Mouse (Mus musculus) limb, embryonic 13.5 days (tissue): Measurements from ENCODE around the gene Pbx1. TPM values are rescaled to one million over a fixed set of nuclear protein-coding genes. Genes with fewer than 3 reads are reported as not detected.

Experiments used
- ATAC-seq: fragments of 200-750 bp; cut with Nextera tagmentation; 2 replicates; pipeline ENCODE4 v1.8.0; 2017; ENCODE audit warnings: low read depth, moderate number of reproducible peaks, moderate TSS enrichment; ENCODE audit not compliant: low FRiP score
- H3K27ac ChIP-seq: fragments of 300-500 bp; sonication (generic); 2 replicates; pipeline ENCODE4 v1.5.1; 2015; ENCODE audit warnings: inconsistent platforms, mild to moderate bottlenecking, moderate library complexity
- H3K27me3 ChIP-seq: fragments of 300-500 bp; sonication (generic); 2 replicates; pipeline ENCODE4 v1.6.1; 2015; ENCODE audit warnings: mild to moderate bottlenecking, inconsistent platforms
- H3K36me3 ChIP-seq: fragments of 300-500 bp; sonication (generic); 2 replicates; pipeline ENCODE4 v1.6.1; 2015; ENCODE audit warnings: inconsistent platforms, mild to moderate bottlenecking, moderate library complexity
- H3K4me1 ChIP-seq: fragments of 300-500 bp; sonication (generic); 2 replicates; pipeline ENCODE4 v1.6.1; 2015; ENCODE audit warnings: inconsistent platforms
- H3K4me2 ChIP-seq: fragments of 300-500 bp; sonication (generic); replicated peaks from 2 replicates; pipeline ENCODE4 v1.6.1; 2015; ENCODE audit warnings: inconsistent platforms, mild to moderate bottlenecking, moderate library complexity
- H3K4me3 ChIP-seq: fragments of 300-500 bp; sonication (generic); 2 replicates; pipeline ENCODE4 v1.5.1; 2015; ENCODE audit warnings: moderate library complexity, mild to moderate bottlenecking, inconsistent platforms
- H3K9ac ChIP-seq: fragments of 300-500 bp; sonication (generic); 2 replicates; pipeline ENCODE4 v1.6.1; 2015; ENCODE audit warnings: mild to moderate bottlenecking, inconsistent platforms
- H3K9me3 ChIP-seq: fragments of 300-500 bp; sonication (generic); 2 replicates; pipeline ENCODE4 v1.6.1; 2016; ENCODE audit warnings: inconsistent platforms
- WGBS: fragments of 180-500 bp; shearing (Covaris S2); methylation state at CpG from one replicate; pipeline ENCODE4 v1.1.7; 2015; 5-methylcytosine and 5-hydroxymethylcytosine counted together
- polyA plus RNA-seq: library from polyadenylated mRNA; unstranded; fragments of >200 nt; fragmentation: Nextera tagmentation; extraction: Ambion mirVana; gene quantifications from 2 replicates; pipeline ENCODE4 v1.2.1, GENCODE M21; 2015

Gene Pbx1
- polyA plus RNA-seq, 1 experiment from 2014 or later = 31.6 TPM

DNA sequence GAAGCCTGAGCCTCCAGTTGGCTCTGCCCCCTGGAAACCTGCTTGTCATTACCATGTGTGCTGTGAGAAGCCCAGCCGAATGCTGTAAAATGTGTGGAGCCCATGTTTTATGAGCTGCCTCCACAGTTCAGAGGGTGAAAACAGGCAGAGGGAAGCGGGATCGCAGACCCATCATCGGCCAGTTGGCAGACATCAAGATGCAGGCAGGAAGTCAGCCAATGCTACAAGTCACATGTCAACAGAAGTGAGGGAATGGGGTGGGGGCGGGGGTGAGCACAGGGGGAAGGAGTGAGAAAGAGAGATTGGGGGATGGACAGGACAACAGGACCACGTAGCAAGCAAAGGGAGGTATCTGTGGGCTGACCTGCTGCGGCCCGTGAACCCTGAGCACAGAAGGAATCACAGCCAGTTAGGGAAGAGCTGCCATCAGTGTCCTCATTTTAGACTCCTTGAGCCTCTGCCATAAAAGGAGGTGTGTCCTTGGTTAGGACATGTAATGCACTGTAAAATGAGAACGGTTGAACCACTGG lies 51.8 kb downstream of the Pbx1 start:
- no peaks in the 10 kb centered on the region for H3K27me3 ChIP-seq
- ATAC-seq = peak; percentile 51; the same call in 1 of the 2 replicates
- H3K4me2 ChIP-seq = peak overlapping the region; percentile 38
- no peak overlapping the region for H3K9ac ChIP-seq
- H3K27ac ChIP-seq = no peak overlapping the region
- WGBS = 11% methylated on average over 9 of the region's 9 CpGs
- H3K4me1 ChIP-seq = peaks cover 66% of the 10 kb centered on the region
- H3K4me3 ChIP-seq = no peak overlapping the region
- no peaks in the 10 kb centered on the region for H3K36me3 ChIP-seq
- no peaks in the 10 kb centered on the region for H3K9me3 ChIP-seq

DNA sequence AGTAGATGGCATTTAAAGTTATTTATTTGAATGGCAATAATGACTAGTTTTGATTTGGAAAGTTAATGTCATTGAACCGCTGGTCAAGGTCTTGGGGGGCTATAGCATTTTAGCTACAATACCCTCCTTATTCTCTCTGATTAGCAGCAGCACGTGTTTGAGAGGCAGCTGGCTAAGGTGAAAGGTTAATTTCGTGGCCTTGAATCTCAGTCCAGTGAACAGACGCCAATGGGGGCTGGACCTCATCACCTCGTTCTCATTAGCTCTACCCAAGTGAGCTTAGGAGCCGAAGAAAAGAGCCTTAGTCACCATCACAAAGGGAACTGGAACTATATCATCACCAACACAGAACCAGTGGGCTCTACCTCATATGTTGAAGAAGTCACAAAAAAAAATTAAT lies 54.4 kb downstream of the Pbx1 start:
- Histone ChIP-seq H3K4me2 (no peak overlapping the region), H3K9me3 (no peaks in the 10 kb centered on the region), H3K4me1 (peaks cover 46% of the 10 kb centered on the region), H3K27ac (no peak overlapping the region), H3K36me3 (no peaks in the 10 kb centered on the region; the same call in 1 of the 2 replicates), H3K9ac (no peak overlapping the region), H3K27me3 (no peaks in the 10 kb centered on the region), H3K4me3 (no peak overlapping the region)
- ATAC-seq = no peak
- 34% methylated on average over 6 of the region's 6 CpGs for WGBS

DNA sequence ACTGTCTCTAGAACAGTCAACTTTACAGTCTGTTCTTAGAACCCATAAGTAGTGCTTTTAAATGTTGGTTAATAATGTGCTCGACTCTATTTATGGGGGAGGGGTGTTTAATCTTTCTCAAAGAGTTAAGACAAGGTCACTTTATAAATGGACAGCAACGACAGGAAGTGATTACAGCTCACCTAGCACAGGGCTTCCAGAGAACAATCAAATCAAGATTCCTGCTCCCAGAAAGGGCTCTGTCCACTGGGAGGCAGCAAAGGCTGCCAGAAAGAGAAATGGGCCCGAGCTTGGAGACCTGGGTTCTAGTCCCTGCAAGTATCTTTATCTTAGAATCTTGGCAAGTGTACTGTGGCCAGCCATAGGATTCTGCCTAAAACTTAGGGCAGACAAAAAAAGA lies 55.7 kb downstream of the Pbx1 start:
- H3K36me3 ChIP-seq = peaks cover 3% of the 10 kb centered on the region; the same call in 1 of the 2 replicates
- WGBS = 28% methylated on average over 3 of the region's 3 CpGs
- 0 out of 2 replicates have a peak, but pooled peaks cover 3% of the 10 kb centered on the region for H3K27me3 ChIP-seq
- peaks cover 32% of the 10 kb centered on the region for H3K4me1 ChIP-seq
- no peak overlapping the region for H3K27ac ChIP-seq
- H3K9me3 ChIP-seq = no peaks in the 10 kb centered on the region
- no peak overlapping the region for H3K4me3 ChIP-seq
- H3K9ac ChIP-seq = no peak overlapping the region
- ATAC-seq = no peak
- H3K4me2 ChIP-seq = no peak overlapping the region

DNA sequence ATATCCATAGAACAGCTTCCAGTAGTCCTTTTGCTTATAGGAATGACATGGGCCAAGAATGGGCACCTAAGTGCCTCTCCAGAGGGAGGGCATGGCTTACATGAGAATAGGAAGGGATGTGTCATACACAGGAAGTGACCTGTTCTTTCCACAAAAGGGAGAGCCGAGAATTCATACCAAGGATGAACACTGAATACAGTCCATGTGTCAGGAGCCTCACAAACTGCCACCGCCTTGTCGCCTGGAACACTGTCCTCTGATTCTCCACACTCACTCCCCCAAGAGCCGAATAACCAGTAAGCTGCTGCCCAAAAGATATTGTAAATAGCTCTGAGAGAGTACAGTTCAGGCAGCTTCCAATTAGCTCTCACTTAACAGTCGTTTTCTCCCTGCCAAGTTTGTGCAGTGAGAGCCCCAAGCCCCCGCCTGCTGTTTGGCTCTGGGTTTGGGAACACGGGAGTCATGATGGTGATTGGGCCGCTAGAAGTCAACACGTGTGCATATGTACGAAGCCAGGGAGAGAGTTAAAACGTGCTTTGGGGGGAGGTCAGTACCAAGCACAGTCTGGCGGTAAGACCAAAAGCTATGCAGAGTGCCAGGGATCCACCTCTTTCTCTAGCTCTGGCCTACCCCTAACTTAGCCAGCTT lies 57.0 kb downstream of the Pbx1 start:
- peaks cover 3% of the 10 kb centered on the region; the same call in 1 of the 2 replicates for H3K36me3 ChIP-seq
- no peak overlapping the region for H3K9ac ChIP-seq
- ATAC-seq = no peak
- H3K27me3 ChIP-seq = 0 out of 2 replicates have a peak, but pooled peaks cover 3% of the 10 kb centered on the region
- H3K9me3 ChIP-seq = no peaks in the 10 kb centered on the region
- no peak overlapping the region for H3K27ac ChIP-seq
- 75% methylated on average over 12 of the region's 12 CpGs for WGBS
- peaks cover 20% of the 10 kb centered on the region for H3K4me1 ChIP-seq
- H3K4me3 ChIP-seq = no peak overlapping the region
- no peak overlapping the region for H3K4me2 ChIP-seq

DNA sequence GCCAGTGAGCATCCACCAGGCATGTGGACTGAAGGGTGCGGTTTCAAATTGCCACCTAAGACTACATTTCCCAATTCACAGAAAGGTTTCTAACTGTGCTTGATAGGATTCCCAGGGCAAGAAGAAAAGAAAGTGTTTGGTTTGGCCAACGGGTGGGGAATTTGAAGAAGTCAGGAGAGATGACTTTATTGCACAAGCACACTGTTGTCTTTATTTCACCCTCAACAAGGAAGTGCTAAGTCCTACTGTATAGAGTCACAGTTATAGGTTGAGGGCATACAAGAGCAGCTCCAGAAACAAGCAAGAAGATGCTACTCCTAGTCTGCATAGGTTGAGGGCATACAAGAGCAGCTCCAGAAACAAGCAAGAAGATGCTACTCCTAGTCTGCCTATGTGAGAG lies 60.0 kb downstream of the Pbx1 start:
- 86% methylated on average over 2 of the region's 2 CpGs for WGBS

DNA sequence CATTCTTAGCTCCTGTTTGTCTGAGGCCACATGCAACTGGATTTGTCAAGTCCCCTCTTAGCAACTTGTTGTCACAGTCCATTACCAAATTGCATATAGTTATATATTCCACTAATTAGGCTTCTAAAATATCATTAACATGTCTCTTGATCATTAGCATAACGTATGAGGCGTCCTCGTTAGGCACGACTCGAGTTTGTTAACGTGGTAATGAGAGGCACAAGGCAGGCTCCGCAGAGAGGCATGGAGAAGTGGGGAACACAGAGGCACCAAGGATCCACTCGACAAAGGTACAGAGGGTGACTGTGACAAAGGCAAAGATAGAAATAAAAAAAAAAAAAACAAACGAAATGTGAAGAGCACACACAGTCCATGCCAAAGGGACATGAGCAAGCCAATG lies 61.1 kb downstream of the Pbx1 start:
- H3K9me3 ChIP-seq = no peaks in the 10 kb centered on the region
- no peak overlapping the region for H3K4me2 ChIP-seq
- no peak overlapping the region for H3K27ac ChIP-seq
- WGBS = 72% methylated on average over 9 of the region's 9 CpGs
- H3K36me3 ChIP-seq = peaks cover 3% of the 10 kb centered on the region; the same call in 1 of the 2 replicates
- H3K27me3 ChIP-seq = 0 out of 2 replicates have a peak, but pooled peaks cover 3% of the 10 kb centered on the region
- peaks cover 29% of the 10 kb centered on the region for H3K4me1 ChIP-seq
- H3K9ac ChIP-seq = no peak overlapping the region
- no peak for ATAC-seq
- H3K4me3 ChIP-seq = no peak overlapping the region

More for the DNA sequence above, 60.0 kb downstream of the Pbx1 start:
- no peak overlapping the region for H3K9ac ChIP-seq
- peaks cover 3% of the 10 kb centered on the region; the same call in 1 of the 2 replicates for H3K36me3 ChIP-seq
- H3K27ac ChIP-seq = no peak overlapping the region
- 0 out of 2 replicates have a peak, but pooled peaks cover 3% of the 10 kb centered on the region for H3K27me3 ChIP-seq
- H3K4me2 ChIP-seq = no peak overlapping the region
- no peak overlapping the region for H3K4me3 ChIP-seq
- no peak for ATAC-seq
- peaks cover 24% of the 10 kb centered on the region for H3K4me1 ChIP-seq
- H3K9me3 ChIP-seq = no peaks in the 10 kb centered on the region

DNA sequence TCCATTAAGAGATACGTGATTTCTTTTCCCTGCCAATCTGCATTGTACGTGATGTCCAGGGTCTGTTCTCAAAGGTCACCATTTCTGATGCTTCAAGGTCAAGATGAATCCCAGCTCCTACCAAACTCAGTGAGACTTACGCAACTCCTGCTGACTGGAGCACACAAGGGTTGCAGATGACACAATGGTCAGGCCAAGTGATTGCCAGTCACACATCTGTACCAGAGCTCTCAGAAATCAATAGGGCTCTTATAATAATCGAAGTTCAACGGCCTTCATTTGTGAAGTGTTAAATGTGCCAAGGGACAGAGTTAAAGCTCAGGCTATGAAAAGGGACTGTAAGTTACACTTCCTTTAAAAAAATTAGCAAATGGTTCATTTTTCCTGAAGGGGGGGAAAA lies 65.8 kb downstream of the Pbx1 start:
- Histone ChIP-seq H3K4me3 (no peak overlapping the region), H3K27me3 (no peaks in the 10 kb centered on the region), H3K27ac (no peak overlapping the region), H3K9ac (no peak overlapping the region), H3K36me3 (no peaks in the 10 kb centered on the region), H3K4me2 (no peak overlapping the region), H3K9me3 (no peaks in the 10 kb centered on the region), H3K4me1 (peaks cover 42% of the 10 kb centered on the region)
- no peak for ATAC-seq
- WGBS = 78% methylated on average over 5 of the region's 5 CpGs

DNA sequence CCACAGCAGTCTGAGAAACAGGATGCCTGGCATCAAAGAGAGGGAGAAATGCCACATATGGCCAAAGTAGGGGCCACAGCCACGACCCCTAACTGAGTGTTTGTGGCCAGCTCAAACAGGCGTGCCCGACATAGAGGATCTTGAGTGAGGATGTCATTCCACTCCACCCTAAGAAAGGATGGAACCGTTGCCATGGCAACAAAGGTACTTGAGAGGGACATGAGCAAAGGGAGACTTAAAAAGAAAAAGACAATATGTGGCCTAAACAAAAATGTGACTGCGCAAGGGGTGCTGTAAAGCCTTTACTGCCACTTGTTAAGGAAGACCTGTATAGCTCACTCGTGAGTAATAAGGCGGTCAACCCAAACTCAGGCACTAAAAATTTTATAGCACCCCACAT lies 67.7 kb downstream of the Pbx1 start:
- WGBS = 66% methylated on average over 7 of the region's 7 CpGs
- Histone ChIP-seq H3K27ac (no peak overlapping the region), H3K4me1 (peaks cover 42% of the 10 kb centered on the region), H3K36me3 (no peaks in the 10 kb centered on the region; the same call in 1 of the 2 replicates), H3K9me3 (no peaks in the 10 kb centered on the region), H3K4me2 (no peak overlapping the region), H3K27me3 (peaks cover 6% of the 10 kb centered on the region), H3K4me3 (no peak overlapping the region), H3K9ac (no peak overlapping the region)
- ATAC-seq = no peak

DNA sequence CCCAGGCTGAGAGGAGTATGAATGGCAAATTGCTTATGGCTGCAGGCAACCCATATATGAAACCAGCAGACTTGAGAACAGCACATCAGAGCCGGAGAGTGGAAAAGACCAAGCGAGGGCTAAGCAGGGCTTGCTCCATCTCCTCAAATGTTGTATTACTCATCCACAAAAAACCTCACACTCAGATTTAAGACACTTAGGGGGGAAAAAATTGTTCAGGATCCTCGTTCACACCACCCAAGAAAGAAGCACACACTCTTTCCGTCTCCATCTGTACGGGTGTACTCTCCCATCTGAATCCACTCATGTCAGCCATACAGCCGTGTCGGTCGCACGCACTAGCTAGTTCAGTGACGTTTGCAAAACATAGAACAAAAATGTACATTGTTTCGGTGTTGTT lies 69.0 kb downstream of the Pbx1 start:
- Histone ChIP-seq H3K4me1 (peaks cover 51% of the 10 kb centered on the region), H3K27me3 (peaks cover 17% of the 10 kb centered on the region), H3K36me3 (no peaks in the 10 kb centered on the region; the same call in 1 of the 2 replicates), H3K4me3 (no peak overlapping the region), H3K9me3 (no peaks in the 10 kb centered on the region), H3K4me2 (no peak overlapping the region), H3K9ac (no peak overlapping the region), H3K27ac (no peak overlapping the region)
- ATAC-seq = no peak
- 75% methylated on average over 11 of the region's 11 CpGs for WGBS

DNA sequence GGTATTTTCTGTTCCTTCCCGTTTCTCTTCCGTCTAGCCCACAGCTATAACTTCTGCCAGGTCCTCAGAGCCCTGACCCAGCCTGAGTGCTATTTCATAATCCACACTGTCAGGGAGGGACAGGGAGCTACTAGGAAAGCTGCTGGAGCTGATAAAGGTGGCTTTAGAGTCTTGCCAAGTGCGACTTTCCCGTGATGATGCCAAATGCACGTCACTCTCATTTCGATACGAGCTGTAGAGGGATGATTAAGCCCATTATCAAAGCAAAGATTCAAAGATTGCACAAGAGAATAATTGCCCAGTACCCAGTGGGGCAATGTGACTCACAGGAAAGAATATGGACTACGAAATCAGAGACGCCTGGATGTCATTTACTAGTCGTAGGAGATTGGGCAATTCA lies 69.6 kb downstream of the Pbx1 start:
- Histone ChIP-seq H3K27ac (no peak overlapping the region), H3K9me3 (no peaks in the 10 kb centered on the region), H3K27me3 (peaks cover 18% of the 10 kb centered on the region), H3K4me1 (peaks cover 52% of the 10 kb centered on the region), H3K9ac (no peak overlapping the region), H3K4me3 (no peak overlapping the region), H3K4me2 (no peak overlapping the region), H3K36me3 (no peaks in the 10 kb centered on the region; the same call in 1 of the 2 replicates)
- WGBS = 81% methylated on average over 10 of the region's 10 CpGs
- ATAC-seq = no peak

DNA sequence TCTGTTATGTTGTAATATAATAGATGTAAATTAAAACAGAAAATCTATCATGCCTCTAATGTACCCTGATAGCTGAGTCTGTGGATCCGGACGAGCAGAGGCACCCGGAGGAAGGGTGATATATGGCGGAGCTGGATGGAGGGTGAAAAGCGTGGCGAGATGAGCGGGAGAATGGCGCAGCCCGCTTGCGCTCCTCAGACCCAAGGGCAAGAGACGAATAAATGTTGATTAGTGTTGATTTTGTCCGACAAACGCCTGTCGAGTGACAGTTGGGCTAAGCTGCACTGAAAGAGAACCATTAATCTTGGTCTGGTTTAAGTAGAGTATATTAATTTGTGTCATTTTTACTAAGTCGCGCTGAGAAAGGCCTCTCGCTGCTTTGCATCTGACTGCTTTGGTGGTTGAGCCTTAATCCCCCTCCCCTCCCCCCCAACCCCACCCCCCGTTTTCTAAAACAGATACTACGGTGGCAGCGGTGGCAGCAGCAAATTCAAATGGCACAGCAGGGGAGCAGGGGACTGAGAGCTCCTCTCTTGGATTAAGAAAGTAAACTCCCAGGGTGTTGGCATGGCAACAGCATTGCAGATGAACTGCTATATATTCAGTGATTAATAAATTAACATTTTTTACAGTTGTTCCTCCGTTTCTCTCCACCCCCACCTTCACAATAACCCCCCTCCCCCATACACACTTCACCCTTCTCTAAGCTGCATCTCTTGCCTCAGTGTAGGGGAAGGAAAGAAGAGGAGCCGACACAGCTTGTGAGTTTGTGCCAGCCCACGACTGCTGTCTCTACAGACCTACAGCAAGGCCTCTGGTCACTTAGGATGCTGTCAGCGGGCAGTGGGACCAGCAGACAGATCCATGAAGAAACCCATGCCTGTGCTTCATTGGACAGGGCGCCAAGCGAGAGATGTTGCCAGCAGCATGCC lies 74.1 kb downstream of the Pbx1 start:
- H3K4me2 ChIP-seq = peak overlapping the region; percentile 37
- H3K4me3 ChIP-seq = no peak overlapping the region
- H3K27ac ChIP-seq = no peak overlapping the region

DNA sequence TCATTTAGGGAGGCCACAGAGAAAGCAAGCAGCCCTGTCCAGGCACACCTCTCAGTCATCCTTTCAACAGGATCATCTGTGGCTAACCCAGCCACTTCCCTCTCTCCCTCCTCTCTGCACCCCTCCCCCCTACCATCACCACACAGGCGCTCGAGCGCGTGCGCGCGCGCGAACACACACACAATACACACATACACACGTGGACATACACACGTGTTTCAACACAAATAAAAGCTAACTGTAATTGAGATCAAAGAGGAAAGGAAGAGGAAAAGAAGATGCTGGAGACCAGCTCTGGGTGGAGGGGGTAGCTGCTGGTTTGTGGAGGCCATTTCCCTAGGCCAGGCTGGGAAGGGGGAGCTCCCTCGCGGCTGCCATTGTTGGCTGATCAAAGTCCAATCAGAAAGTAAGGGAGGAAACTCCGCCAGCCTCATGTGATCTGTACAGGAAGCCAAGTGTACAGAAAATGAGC lies 75.1 kb downstream of the Pbx1 start:
- Histone ChIP-seq H3K27ac (peak overlapping the region; percentile 22; the same call in 1 of the 2 replicates), H3K9ac (no peak overlapping the region), H3K4me1 (peaks cover 57% of the 10 kb centered on the region), H3K9me3 (no peaks in the 10 kb centered on the region), H3K36me3 (no peaks in the 10 kb centered on the region; the same call in 1 of the 2 replicates), H3K4me2 (peak overlapping the region; percentile 37), H3K27me3 (peaks cover 21% of the 10 kb centered on the region), H3K4me3 (peak overlapping the region; percentile 10; the same call in 1 of the 2 replicates)
- ATAC-seq = no peak
- 13% methylated on average over 14 of the region's 14 CpGs for WGBS

More for the DNA sequence above, 74.1 kb downstream of the Pbx1 start:
- 22% methylated on average over 26 of the region's 26 CpGs for WGBS
- Histone ChIP-seq H3K9ac (no peak overlapping the region), H3K9me3 (no peaks in the 10 kb centered on the region), H3K36me3 (no peaks in the 10 kb centered on the region; the same call in 1 of the 2 replicates), H3K27me3 (peaks cover 19% of the 10 kb centered on the region), H3K4me1 (peaks cover 54% of the 10 kb centered on the region)
- ATAC-seq = no peak
